Mouse (Mus musculus): Measurements from ENCODE around the gene Gm13276. TPM values are rescaled to one million over a fixed set of nuclear protein-coding genes. Genes with fewer than 3 reads are reported as not detected.
"Not testable (repeated sequence)": the region's sequence is repeated elsewhere in the genome, so short reads cannot be mapped to it uniquely, and the experiment has no call there.

The Gm13276 gene
- polyA plus RNA-seq, 1 experiment from 2014 or later: not detected

DNA sequence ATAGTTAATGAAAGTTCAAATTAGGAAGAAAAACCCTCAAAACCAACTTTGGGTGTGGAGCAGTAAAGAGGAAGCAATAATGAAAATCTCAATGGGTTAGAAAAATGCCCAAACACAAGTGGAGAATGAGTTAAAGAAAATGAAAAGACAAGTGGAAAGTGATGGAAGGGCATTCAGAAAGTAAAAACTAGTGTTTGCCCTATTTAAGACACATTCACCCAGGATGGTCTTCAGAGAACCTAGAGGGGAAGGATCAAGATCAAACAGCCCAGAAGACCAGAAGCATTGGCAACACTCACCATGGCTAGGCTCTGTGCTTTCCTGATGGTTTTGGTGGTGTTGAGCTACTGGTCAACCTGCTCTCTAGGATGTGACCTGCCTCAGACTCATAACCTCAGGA lies 41.6 kb downstream of the Gm13276 start, which contains the start of gene Ifna6:
TSS of gene Ifna6 (plus strand) at position 301 of the 400 bp plus-strand sequence.
- H3K9me3 ChIP-seq; H3K4me3 ChIP-seq; H3K36me3 ChIP-seq; H3K4me2 ChIP-seq; H3K9ac ChIP-seq; ATAC-seq (ENCODE audit: extremely low read depth, insufficient number of reproducible peaks, low FRiP score, low TSS enrichment); H3K4me1 ChIP-seq; H3K27ac ChIP-seq (replicated peaks); H3K27me3 ChIP-seq (replicated peaks): not testable (repeated sequence)

DNA sequence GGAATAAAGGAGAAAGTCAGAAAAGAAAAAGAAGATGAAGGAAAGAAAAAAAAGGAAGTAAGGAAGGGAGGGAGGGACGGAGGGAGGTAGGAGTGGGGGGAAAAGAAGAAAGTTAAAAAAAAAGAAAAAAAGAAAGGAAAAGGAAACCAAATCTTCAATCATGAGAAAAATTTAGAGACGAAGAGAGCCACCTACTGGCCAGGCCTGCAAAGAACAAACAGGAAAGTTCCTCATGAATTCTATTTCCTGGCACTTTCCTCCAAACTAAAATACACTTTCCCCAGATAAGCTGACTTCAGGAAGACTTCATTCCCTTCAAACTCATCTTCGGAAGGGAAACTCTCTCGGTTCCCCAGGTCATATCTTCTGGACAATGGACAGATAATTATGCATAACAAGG lies 45.0 kb downstream of the Gm13276 start:
- no peaks in the 10 kb centered on the region for H3K4me1 ChIP-seq
- H3K36me3 ChIP-seq: no peaks in the 10 kb centered on the region
- H3K27ac ChIP-seq (replicated peaks): no peak overlapping the region
- 0 out of 2 replicates have a peak, but pooled peaks cover 2% of the 10 kb centered on the region for H3K27me3 ChIP-seq (replicated peaks)
- WGBS: 14% methylated on average over 4 of the region's 4 CpGs
- H3K4me2 ChIP-seq: no peak overlapping the region
- ATAC-seq (ENCODE audit: extremely low read depth, insufficient number of reproducible peaks, low FRiP score, low TSS enrichment): no peak
- no peak overlapping the region for H3K9ac ChIP-seq
- no peak overlapping the region for H3K4me3 ChIP-seq
- H3K9me3 ChIP-seq: no peaks in the 10 kb centered on the region

DNA sequence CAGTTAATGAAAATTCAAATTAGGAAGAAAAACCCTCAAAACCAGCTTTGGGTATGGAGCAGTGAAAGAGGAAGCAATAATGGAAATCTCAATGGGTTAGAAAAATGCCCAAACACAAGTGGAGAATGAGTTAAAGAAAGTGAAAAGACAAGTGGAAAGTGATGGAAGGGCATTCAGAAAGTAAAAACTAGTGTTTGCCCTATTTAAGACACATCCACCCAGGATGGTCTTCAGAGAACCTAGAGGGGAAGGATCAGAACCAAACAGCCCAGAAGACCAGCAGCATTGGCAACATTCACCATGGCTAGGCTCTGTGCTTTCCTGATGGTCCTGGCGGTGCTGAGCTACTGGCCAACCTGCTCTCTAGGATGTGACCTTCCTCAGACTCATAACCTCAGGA lies 49.7 kb downstream of the Gm13276 start, which contains the start of gene Ifna5:
TSS of gene Ifna5 (plus strand) at position 301 of the 400 bp plus-strand sequence.
- not testable (repeated sequence) for H3K4me3 ChIP-seq; H3K9me3 ChIP-seq; H3K4me2 ChIP-seq; H3K4me1 ChIP-seq; H3K36me3 ChIP-seq; H3K27me3 ChIP-seq (replicated peaks); H3K27ac ChIP-seq (replicated peaks); ATAC-seq (ENCODE audit: extremely low read depth, insufficient number of reproducible peaks, low FRiP score, low TSS enrichment); H3K9ac ChIP-seq
- WGBS: 64% methylated on average over 1 of the region's 1 CpGs

Other genes starting within 250 kb of the Gm13276 start
- gene Ifna15, start 227.5 kb upstream of the Gm13276 start, polyA plus RNA-seq (2015; fragmentation: Nextera tagmentation; extraction: Ambion mirVana): not detected in 2 replicates
- gene Ifna14, start 213.9 kb upstream of the Gm13276 start, polyA plus RNA-seq (2015; fragmentation: Nextera tagmentation; extraction: Ambion mirVana): not detected in 2 replicates
- gene Ifna9, start 193.3 kb upstream of the Gm13276 start, polyA plus RNA-seq (2015; fragmentation: Nextera tagmentation; extraction: Ambion mirVana): not detected in 2 replicates
- not detected in 2 replicates for gene Ifna12, start 182.3 kb upstream of the Gm13276 start, polyA plus RNA-seq (2015; fragmentation: Nextera tagmentation; extraction: Ambion mirVana)
- gene C87499, start 151.3 kb upstream of the Gm13276 start, polyA plus RNA-seq (2015; fragmentation: Nextera tagmentation; extraction: Ambion mirVana): not detected in 2 replicates
- not detected in 2 replicates for gene Ifna13, start 141.2 kb upstream of the Gm13276 start, polyA plus RNA-seq (2015; fragmentation: Nextera tagmentation; extraction: Ambion mirVana)
- not detected in 2 replicates for gene Ifna16, start 108.8 kb upstream of the Gm13276 start, polyA plus RNA-seq (2015; fragmentation: Nextera tagmentation; extraction: Ambion mirVana)
- not detected in 2 replicates for gene Ifna2, start 101.8 kb upstream of the Gm13276 start, polyA plus RNA-seq (2015; fragmentation: Nextera tagmentation; extraction: Ambion mirVana)
- gene Ifnab, start 94.3 kb upstream of the Gm13276 start, polyA plus RNA-seq (2015; fragmentation: Nextera tagmentation; extraction: Ambion mirVana): not detected in 2 replicates
- 0.33 and 0.84 TPM in 2 replicates for gene Gm26566, start 63.9 kb upstream of the Gm13276 start, polyA plus RNA-seq (2015; fragmentation: Nextera tagmentation; extraction: Ambion mirVana)
- 70.7 and 76.5 TPM in 2 replicates for gene Klhl9, start 63.2 kb upstream of the Gm13276 start, polyA plus RNA-seq (2015; fragmentation: Nextera tagmentation; extraction: Ambion mirVana)
- gene Gm13271, start 30.8 kb upstream of the Gm13276 start, polyA plus RNA-seq (2015; fragmentation: Nextera tagmentation; extraction: Ambion mirVana): not detected in 2 replicates
- gene Gm13283, start 25.6 kb upstream of the Gm13276 start, polyA plus RNA-seq (2015; fragmentation: Nextera tagmentation; extraction: Ambion mirVana): 0.20 and 0.31 TPM in 2 replicates
- 0.29 TPM in 1 of 2 replicates, not detected in the other for gene Gm13290, start 11.9 kb upstream of the Gm13276 start, polyA plus RNA-seq (2015; fragmentation: Nextera tagmentation; extraction: Ambion mirVana)
- not detected in 2 replicates for gene Gm13289, start 8.8 kb upstream of the Gm13276 start, polyA plus RNA-seq (2015; fragmentation: Nextera tagmentation; extraction: Ambion mirVana)
- gene Gm13272, start 5.9 kb upstream of the Gm13276 start, polyA plus RNA-seq (2015; fragmentation: Nextera tagmentation; extraction: Ambion mirVana): not detected in 2 replicates
- not detected in 2 replicates for gene Ifnz, start 3.6 kb upstream of the Gm13276 start, polyA plus RNA-seq (2015; fragmentation: Nextera tagmentation; extraction: Ambion mirVana)
- gene Gm13277, start 2.9 kb downstream of the Gm13276 start, polyA plus RNA-seq (2015; fragmentation: Nextera tagmentation; extraction: Ambion mirVana): not detected in 2 replicates
- gene Gm13278, start 5.8 kb downstream of the Gm13276 start, polyA plus RNA-seq (2015; fragmentation: Nextera tagmentation; extraction: Ambion mirVana): not detected in 2 replicates
- not detected in 2 replicates for gene Gm13275, start 8.8 kb downstream of the Gm13276 start, polyA plus RNA-seq (2015; fragmentation: Nextera tagmentation; extraction: Ambion mirVana)
- not detected in 2 replicates for gene Gm13279, start 11.7 kb downstream of the Gm13276 start, polyA plus RNA-seq (2015; fragmentation: Nextera tagmentation; extraction: Ambion mirVana)
- 0.68 and 0.82 TPM in 2 replicates for gene Gm13285, start 14.0 kb downstream of the Gm13276 start, polyA plus RNA-seq (2015; fragmentation: Nextera tagmentation; extraction: Ambion mirVana)
- not detected in 2 replicates for gene Gm13287, start 17.5 kb downstream of the Gm13276 start, polyA plus RNA-seq (2015; fragmentation: Nextera tagmentation; extraction: Ambion mirVana)
- not detected in 2 replicates for gene Gm13288, start 19.8 kb downstream of the Gm13276 start, polyA plus RNA-seq (2015; fragmentation: Nextera tagmentation; extraction: Ambion mirVana)
- not detected in 2 replicates for gene Ifna7, start 30.5 kb downstream of the Gm13276 start, polyA plus RNA-seq (2015; fragmentation: Nextera tagmentation; extraction: Ambion mirVana)
- gene Ifna11, start 34.2 kb downstream of the Gm13276 start, polyA plus RNA-seq (2015; fragmentation: Nextera tagmentation; extraction: Ambion mirVana): not detected in 2 replicates
- gene Ifna6, start 41.7 kb downstream of the Gm13276 start, polyA plus RNA-seq (2015; fragmentation: Nextera tagmentation; extraction: Ambion mirVana): not detected in 2 replicates
- gene Ifna5, start 49.8 kb downstream of the Gm13276 start, polyA plus RNA-seq (2015; fragmentation: Nextera tagmentation; extraction: Ambion mirVana): not detected in 2 replicates
- gene Ifna4, start 56.2 kb downstream of the Gm13276 start, polyA plus RNA-seq (2015; fragmentation: Nextera tagmentation; extraction: Ambion mirVana): not detected in 2 replicates
- gene Ifna1, start 64.4 kb downstream of the Gm13276 start, polyA plus RNA-seq (2015; fragmentation: Nextera tagmentation; extraction: Ambion mirVana): not detected in 2 replicates
- gene Ifne, start 94.5 kb downstream of the Gm13276 start, polyA plus RNA-seq (2015; fragmentation: Nextera tagmentation; extraction: Ambion mirVana): not detected in 2 replicates